Comparison of ENCODE assay signal across 10 mouse cellular contexts in genomic region chr11:86953096-86953495, GRCm38 (mm10). TPM values are rescaled to one million over a fixed set of nuclear protein-coding genes. Genes with fewer than 3 reads are reported as not detected.
DNase-seq lines count a peak whose midpoint lies in the region; ATAC-seq and TF ChIP-seq lines count a peak whose summit lies in the region.
"Had no signal": no experiment of that assay in that cellular context is flagged by ENCODE, and none has a peak within 500 bp of the region (broad histone marks: within the 10 kb centered on the region; RNA-seq: fewer than 3 reads in every experiment).

No protein-coding gene starts in this region.

- H3K36me3 ChIP-seq in forebrain, embryonic 10.5 days (replicated peaks), result no peaks in the 10 kb centered on the region
- H3K36me3 ChIP-seq in forebrain, postnatal 0 days (ENCODE audit: insufficient read depth), result no peaks in the 10 kb centered on the region
- H3K36me3 ChIP-seq in lung, embryonic 15.5 days, result no peaks in the 10 kb centered on the region
- H3K36me3 ChIP-seq in small intestine, adult 2 months (ENCODE audit: control insufficient read depth, insufficient read depth, low read length), result no peaks in the 10 kb centered on the region; the same call in 1 of the 2 replicates
- peaks cover 8% of the 10 kb centered on the region; the same call in 1 of the 2 replicates for H3K36me3 ChIP-seq in thymus, adult 2 months (ENCODE audit: control insufficient read depth, insufficient read depth, low read length)

- H3K4me3 ChIP-seq in forebrain, embryonic 10.5 days, result no peak overlapping the region
- H3K4me3 ChIP-seq in forebrain, postnatal 0 days (ENCODE audit: low read depth, low read length), result no peak overlapping the region
- H3K4me3 ChIP-seq in lung, embryonic 15.5 days, result no peak overlapping the region
- no peak overlapping the region for H3K4me3 ChIP-seq in small intestine, adult 2 months (ENCODE audit: low read depth, low read length)
- H3K4me3 ChIP-seq in thymus, adult 2 months (ENCODE audit: control insufficient read depth, insufficient read depth, low read length), result no peak overlapping the region

- 0 out of 2 replicates have a peak overlapping the region, but pooled peaks have one; percentile 48 for H3K27ac ChIP-seq in forebrain, embryonic 10.5 days
- no peak overlapping the region for H3K27ac ChIP-seq in forebrain, postnatal 0 days (ENCODE audit: low read depth, low read length)
- peak overlapping the region; percentile 31; the same call in 1 of the 2 replicates for H3K27ac ChIP-seq in lung, embryonic 15.5 days
- H3K27ac ChIP-seq in small intestine, adult 2 months (ENCODE audit: insufficient read depth, low read depth, low read length), result peak overlapping the region; percentile 63
- no peak overlapping the region for H3K27ac ChIP-seq in thymus, adult 2 months (ENCODE audit: control insufficient read depth, insufficient read depth, low read length)
- H3K27ac ChIP-seq: liver, embryonic 14.5 days had no signal

- H3K4me1 ChIP-seq in forebrain, embryonic 10.5 days, result peaks cover 45% of the 10 kb centered on the region
- 0 out of 2 replicates have a peak, but pooled peaks cover 3% of the 10 kb centered on the region for H3K4me1 ChIP-seq in forebrain, postnatal 0 days (ENCODE audit: insufficient read depth)
- peaks cover 55% of the 10 kb centered on the region for H3K4me1 ChIP-seq in lung, embryonic 15.5 days
- H3K4me1 ChIP-seq in small intestine, adult 2 months (ENCODE audit: control insufficient read depth, insufficient read depth, insufficient read length, low read length), result peaks cover 28% of the 10 kb centered on the region; the same call in 1 of the 2 replicates
- H3K4me1 ChIP-seq in thymus, adult 2 months (replicated peaks; ENCODE audit: control insufficient read depth, insufficient read depth, low read length), result peaks cover 20% of the 10 kb centered on the region

- no peak overlapping the region for H3K9ac ChIP-seq in forebrain, postnatal 0 days
- H3K9ac ChIP-seq in lung, embryonic 15.5 days, result no peak overlapping the region
- H3K9ac ChIP-seq: liver, embryonic 14.5 days had no signal

- no peak for TF ChIP-seq CTCF in forebrain, postnatal 0 days (IDR thresholded peaks at IDR 0.05; ENCODE audit: low read depth)
- TF ChIP-seq CTCF in small intestine, adult 2 months (IDR thresholded peaks at IDR 0.05; ENCODE audit: extremely low read depth, insufficient read length, insufficient replicate concordance, low read depth, low read length), result no peak
- TF ChIP-seq CTCF in thymus, adult 2 months (IDR thresholded peaks at IDR 0.05; ENCODE audit: borderline replicate concordance, control insufficient read depth, extremely low read depth, insufficient read depth, low read length, poor library complexity), result no peak

- no peaks in the 10 kb centered on the region for H3K9me3 ChIP-seq in forebrain, embryonic 10.5 days
- H3K9me3 ChIP-seq in forebrain, postnatal 0 days (ENCODE audit: low read length), result no peaks in the 10 kb centered on the region
- H3K9me3 ChIP-seq in lung, embryonic 15.5 days, result no peaks in the 10 kb centered on the region

- TF ChIP-seq POLR2A in small intestine, adult 2 months (IDR thresholded peaks at IDR 0.05; ENCODE audit: low read depth, low read length), result no peak
- TF ChIP-seq POLR2A in thymus, adult 2 months (IDR thresholded peaks at IDR 0.05; ENCODE audit: control insufficient read depth, extremely low read depth, insufficient read depth, low read length, poor library complexity), result no peak

- ATAC-seq in forebrain, postnatal 0 days, result no peak
- ATAC-seq in lung, embryonic 15.5 days (ENCODE audit: borderline replicate concordance, extremely low read depth, low FRiP score, low TSS enrichment), result no peak

- 78% methylated on average over 8 of the region's 8 CpGs for WGBS in forebrain, embryonic 10.5 days
- WGBS in forebrain, postnatal 0 days, result 82% methylated on average over 8 of the region's 8 CpGs
- WGBS in lung, embryonic 15.5 days, result 77% methylated on average over 8 of the region's 8 CpGs
- WGBS in small intestine, adult 2 months, result 50% methylated on average over 8 of the region's 8 CpGs
- WGBS in thymus, adult 2 months, result 94% methylated on average over 8 of the region's 8 CpGs

- no peaks in the 10 kb centered on the region for H3K27me3 ChIP-seq in forebrain, embryonic 10.5 days (ENCODE audit: poor library complexity, severe bottlenecking)
- H3K27me3 ChIP-seq in forebrain, postnatal 0 days (ENCODE audit: insufficient read depth, low read length), result no peaks in the 10 kb centered on the region
- no peaks in the 10 kb centered on the region for H3K27me3 ChIP-seq in lung, embryonic 15.5 days
- H3K27me3 ChIP-seq in small intestine, adult 2 months (ENCODE audit: control insufficient read depth, insufficient read depth, low read length), result no peaks in the 10 kb centered on the region
- no peaks in the 10 kb centered on the region for H3K27me3 ChIP-seq in thymus, adult 2 months (ENCODE audit: control insufficient read depth, insufficient read depth, low read length)

- no peak for DNase-seq in forebrain, embryonic 10.5 days (ENCODE audit: extremely low spot score, low spot score)
- DNase-seq in forebrain, postnatal 0 days, result no peak
- DNase-seq in lung, postnatal 25 days (ENCODE audit: low spot score), result no peak
- DNase-seq in heart, adult 8-10 months (ENCODE audit: low spot score), result peak; percentile 59
- DNase-seq in thymus, adult 2 months, result no peak
- DNase-seq in embryo, embryonic 11 days, result no peak
- DNase-seq: B cell, adult 2 months had no signal

- H3K4me2 ChIP-seq in forebrain, postnatal 0 days (ENCODE audit: low read depth), result no peak overlapping the region
- no peak overlapping the region for H3K4me2 ChIP-seq in lung, embryonic 15.5 days

RNA-seq across cellular contexts. Expression of gene Ypel2, which starts 40.4 kb away (rescaled TPM):
- polyA plus RNA-seq in forebrain, embryonic 10.5 days (2016; fragmentation: Nextera tagmentation; extraction: Ambion mirVana), result 2.9 and 3.2 TPM in 2 replicates
- 5.6 and 6.3 TPM in 2 replicates for total RNA-seq in forebrain, postnatal 0 days (2014; rRNA removed)
- 3.7 and 4.5 TPM in 2 replicates for polyA plus RNA-seq in forebrain, postnatal 0 days (2015; fragmentation: Nextera tagmentation; extraction: Ambion mirVana)
- 9.0 and 9.4 TPM in 2 replicates for polyA plus RNA-seq in lung, embryonic 15.5 days (2015; fragmentation: Nextera tagmentation; extraction: Ambion mirVana)
- total RNA-seq in heart, adult 8-10 months (2022), result 10 to 100 TPM in 2 of 4 experiments, 1 to 10 TPM in 2; 8.2 to 15.7 (median 11.9) TPM
- polyA plus RNA-seq in small intestine, adult 2 months (2012; rRNA removed), result 1.7 and 5.6 TPM in 2 replicates
- polyA plus RNA-seq in thymus, adult 2 months (2012; rRNA removed), result 16.0 and 16.2 TPM in 2 replicates

Comparison
In these comparisons a context has a peak if more than half of its experiments do, and no peak if none do; other contexts are left out.
1. H3K27ac ChIP-seq: peak in forebrain, embryonic 10.5 days (single experiment), lung, embryonic 15.5 days (single experiment) and small intestine, adult 2 months (single experiment); none in forebrain, postnatal 0 days (single experiment) and thymus, adult 2 months (single experiment).